Mouse (Mus musculus) left cerebral cortex, postnatal 36 days (tissue): ENCODE data around the gene Per2. TPM values are rescaled to one million over a fixed set of nuclear protein-coding genes. Genes with fewer than 3 reads are reported as not detected.

Experiments used
- DNase-seq, 2 experiments: peaks; one replicate each; pipeline ENCODE4 v3.0.0; 2021 to 2022; ENCODE audit warnings: low spot score in 2 of 2, mixed read lengths in 1 of 2
- intact Hi-C: fragments of 180-260 bp; cut with DNase I; formaldehyde crosslinking; loops from one replicate; pipeline ENCODE4 v1.15.1; 2025
- total RNA-seq, 2 experiments: library from RNA; stranded (reverse); gene quantifications; 2 replicates each; pipeline ENCODE4 v1.2.3; 2021

Per2 gene
- total RNA-seq, 2 experiments from 2014 or later, result 28.9 to 37.8 TPM

GRCm38 (mm10) chr1:91411631-91412285 is 47.4 kb downstream of the Per2 start:
- DNase-seq, result no peak
- intact Hi-C loops, result no loop called here

GRCm38 (mm10) chr1:91407819-91408218 is 51.3 kb downstream of the Per2 start:
- intact Hi-C loops, result no loop called here
- DNase-seq, result no peak

- intact Hi-C loops, result no loop called here
- no peak for DNase-seq
Measured at GRCm38 (mm10) chr1:91405406-91406169, 53.5 kb downstream of the Per2 start.

GRCm38 (mm10) chr1:91404976-91405375 is 54.1 kb downstream of the Per2 start:
- intact Hi-C loops, result no loop called here
- no peak for DNase-seq

- DNase-seq, result peak; percentile 74 to 81
- intact Hi-C loops, result no loop called here
Measured at GRCm38 (mm10) chr1:91398260-91399062, 60.7 kb downstream of the Per2 start, which contains the start of gene Ilkap. TSS of gene Ilkap (minus strand) at chr1:91398815.

GRCm38 (mm10) chr1:91397927-91398259 is 61.2 kb downstream of the Per2 start:
- DNase-seq, result peak in 1 of 2 experiments; percentile 16
- intact Hi-C loops, result no loop called here

- intact Hi-C loops, result no loop called here
Measured at GRCm38 (mm10) chr1:91390369-91390768, 68.8 kb downstream of the Per2 start.

GRCm38 (mm10) chr1:91381091-91381471 is 78.0 kb downstream of the Per2 start:
- DNase-seq, result no peak
- intact Hi-C loops, result no loop called here

More at GRCm38 (mm10) chr1:91390369-91390768, 68.8 kb downstream of the Per2 start:
- DNase-seq, result no peak

- intact Hi-C loops, result no loop called here
- DNase-seq, result peak; percentile 47 to 63
Measured at GRCm38 (mm10) chr1:91380453-91381090, 78.6 kb downstream of the Per2 start.

- no peak for DNase-seq
- intact Hi-C loops, result no loop called here
Measured at GRCm38 (mm10) chr1:91373414-91373835, 85.7 kb downstream of the Per2 start.

GRCm38 (mm10) chr1:91370055-91370454 is 89.1 kb downstream of the Per2 start:
- DNase-seq, result no peak
- intact Hi-C loops, result no loop called here

- intact Hi-C loops, result no loop called here
- DNase-seq, result no peak
Measured at GRCm38 (mm10) chr1:91369408-91369807, 89.7 kb downstream of the Per2 start.

GRCm38 (mm10) chr1:91367295-91367694 is 91.8 kb downstream of the Per2 start:
- DNase-seq, result no peak

GRCm38 (mm10) chr1:91366215-91367108 is 92.7 kb downstream of the Per2 start, which contains the start of gene Erfe:
TSS of gene Erfe (plus strand) at chr1:91366430.
- peak in 1 of 2 experiments; percentile 34 for DNase-seq
- intact Hi-C loops, result no loop called here

More at GRCm38 (mm10) chr1:91367295-91367694, 91.8 kb downstream of the Per2 start:
- intact Hi-C loops, result no loop called here

Other genes starting within 250 kb of the Per2 start
- gene Ube2f, start 209.0 kb downstream of the Per2 start, total RNA-seq, result 10 to 100 TPM; 51.2 to 57.2 TPM
- gene Scly, start 161.0 kb downstream of the Per2 start, total RNA-seq, result 10 to 100 TPM; 20.6 to 23.1 TPM
- gene Espnl, start 137.2 kb downstream of the Per2 start, total RNA-seq, result under 1 TPM; 0.30 to 0.34 TPM
- gene Klhl30, start 108.3 kb downstream of the Per2 start, total RNA-seq, result under 1 TPM in 1 of 2 experiments, not detected in 1; 0.29 TPM
- under 1 TPM; 0.14 to 0.76 TPM for gene Erfe, start 92.9 kb downstream of the Per2 start, total RNA-seq
- 10 to 100 TPM; 54.5 to 62.4 TPM for gene Ilkap, start 60.5 kb downstream of the Per2 start, total RNA-seq
- 10 to 100 TPM; 14.9 to 18.8 TPM for gene Hes6, start 45.3 kb downstream of the Per2 start, total RNA-seq
- gene Traf3ip1, start 35.3 kb upstream of the Per2 start, total RNA-seq, result 10 to 100 TPM; 14.0 to 16.1 TPM
- 10 to 100 TPM; 35.3 to 42.9 TPM for gene Asb1, start 81.2 kb upstream of the Per2 start, total RNA-seq